Mouse (Mus musculus): ENCODE measurements at regions not wholly inside any gene's neighbourhood (a gene's known extent, or its start where the extent isn't known, plus 50 kb on each side); places are given as distances from the start of the nearest gene placed in this dataset.

- intact Hi-C loops (cut with DNase I): no loop called here
- no peak for DNase-seq (ENCODE audit: extremely low spot score in 1 of 2, low spot score in 2 of 2)
Measured at GRCm38 (mm10) chr12:95054887-95055286, 637.1 kb upstream of the Flrt2 start.

- DNase-seq (ENCODE audit: extremely low spot score in 1 of 2, low spot score in 2 of 2): peak in 1 of 2 experiments; percentile 2
- intact Hi-C loops (cut with DNase I): no loop called here
Measured at GRCm38 (mm10) chr12:95056926-95057325, 635.1 kb upstream of the Flrt2 start.

- no peak for DNase-seq (ENCODE audit: extremely low spot score in 1 of 2, low spot score in 2 of 2)
- intact Hi-C loops (cut with DNase I): no loop called here
Measured at GRCm38 (mm10) chr12:95059396-95059795, 632.6 kb upstream of the Flrt2 start.

- DNase-seq (ENCODE audit: extremely low spot score in 1 of 2, low spot score in 2 of 2): no peak
- intact Hi-C loops (cut with DNase I): no loop called here
Measured at GRCm38 (mm10) chr12:95072307-95072706, 619.7 kb upstream of the Flrt2 start.

- no peak for DNase-seq (ENCODE audit: extremely low spot score in 1 of 2, low spot score in 2 of 2)
- intact Hi-C loops (cut with DNase I): no loop called here
Measured at GRCm38 (mm10) chr12:95119223-95119952, 572.6 kb upstream of the Flrt2 start.

- intact Hi-C loops (cut with DNase I): no loop called here
- no peak for DNase-seq (ENCODE audit: extremely low spot score in 1 of 2, low spot score in 2 of 2)
Measured at GRCm38 (mm10) chr12:95132804-95133203, 559.2 kb upstream of the Flrt2 start.

GRCm38 (mm10) chr12:95133482-95133881 lies 558.5 kb upstream of the Flrt2 start:
- intact Hi-C loops (cut with DNase I): no loop called here
- no peak for DNase-seq (ENCODE audit: extremely low spot score in 1 of 2, low spot score in 2 of 2)

- intact Hi-C loops (cut with DNase I): no loop called here
- DNase-seq (ENCODE audit: extremely low spot score in 1 of 2, low spot score in 2 of 2): no peak
Measured at GRCm38 (mm10) chr12:95138167-95138566, 553.9 kb upstream of the Flrt2 start.

- intact Hi-C loops (cut with DNase I): no loop called here
- peak in 1 of 2 experiments; percentile 13 for DNase-seq (ENCODE audit: extremely low spot score in 1 of 2, low spot score in 2 of 2)
Measured at GRCm38 (mm10) chr12:95171051-95171450, 521.0 kb upstream of the Flrt2 start.

GRCm38 (mm10) chr12:95173810-95174402 lies 518.1 kb upstream of the Flrt2 start:
- no peak for DNase-seq (ENCODE audit: extremely low spot score in 1 of 2, low spot score in 2 of 2)
- intact Hi-C loops (cut with DNase I): no loop called here

GRCm38 (mm10) chr12:95202486-95202885 lies 489.5 kb upstream of the Flrt2 start:
- DNase-seq (ENCODE audit: extremely low spot score in 1 of 2, low spot score in 2 of 2): no peak
- intact Hi-C loops (cut with DNase I): no loop called here

- DNase-seq (ENCODE audit: extremely low spot score in 1 of 2, low spot score in 2 of 2): no peak
- intact Hi-C loops (cut with DNase I): no loop called here
Measured at GRCm38 (mm10) chr12:95205081-95205480, 486.9 kb upstream of the Flrt2 start.

GRCm38 (mm10) chr12:95239158-95239779 lies 452.8 kb upstream of the Flrt2 start:
- DNase-seq (ENCODE audit: extremely low spot score in 1 of 2, low spot score in 2 of 2): no peak
- intact Hi-C loops (cut with DNase I): no loop called here

GRCm38 (mm10) chr12:95267187-95267586 lies 424.8 kb upstream of the Flrt2 start:
- DNase-seq (ENCODE audit: extremely low spot score in 1 of 2, low spot score in 2 of 2): no peak
- intact Hi-C loops (cut with DNase I): no loop called here

- intact Hi-C loops (cut with DNase I): no loop called here
- no peak for DNase-seq (ENCODE audit: extremely low spot score in 1 of 2, low spot score in 2 of 2)
Measured at GRCm38 (mm10) chr12:95305386-95305785, 386.6 kb upstream of the Flrt2 start.

GRCm38 (mm10) chr12:95315151-95315750 lies 376.8 kb upstream of the Flrt2 start:
- intact Hi-C loops (cut with DNase I): no loop called here
- peak in 1 of 2 experiments; percentile 10 for DNase-seq (ENCODE audit: extremely low spot score in 1 of 2, low spot score in 2 of 2)

GRCm38 (mm10) chr12:95316820-95317219 lies 375.2 kb upstream of the Flrt2 start:
- no peak for DNase-seq (ENCODE audit: extremely low spot score in 1 of 2, low spot score in 2 of 2)
- intact Hi-C loops (cut with DNase I): no loop called here

- intact Hi-C loops (cut with DNase I): no loop called here
- no peak for DNase-seq (ENCODE audit: extremely low spot score in 1 of 2, low spot score in 2 of 2)
Measured at GRCm38 (mm10) chr12:95321693-95322092, 370.3 kb upstream of the Flrt2 start.

- no peak for DNase-seq (ENCODE audit: extremely low spot score in 1 of 2, low spot score in 2 of 2)
- intact Hi-C loops (cut with DNase I): no loop called here
Measured at GRCm38 (mm10) chr12:95329666-95330065, 362.4 kb upstream of the Flrt2 start.

GRCm38 (mm10) chr12:95347786-95348185 lies 344.2 kb upstream of the Flrt2 start:
- intact Hi-C loops (cut with DNase I): no loop called here
- no peak for DNase-seq (ENCODE audit: extremely low spot score in 1 of 2, low spot score in 2 of 2)

Measured in left cerebral cortex, postnatal 10 days (tissue).